Mouse (Mus musculus) liver, embryonic 16.5 days (tissue): Measurements from ENCODE around the gene Chfr. TPM values are rescaled to one million over a fixed set of nuclear protein-coding genes. Genes with fewer than 3 reads are reported as not detected.

Source experiments
- ATAC-seq: fragments of 200-750 bp; cut with Nextera tagmentation; 2 replicates; pipeline ENCODE4 v1.8.0; 2017; ENCODE audit warnings: low read depth, mild to moderate bottlenecking, moderate number of reproducible peaks, moderate library complexity
- H3K27ac ChIP-seq: fragments of 300-500 bp; sonication (generic); 2 replicates; pipeline ENCODE4 v1.5.1; 2014; ENCODE audit warnings: mild to moderate bottlenecking, low read length
- H3K27me3 ChIP-seq: fragments of 300-500 bp; sonication (generic); 2 replicates; pipeline ENCODE4 v1.6.1; 2014; ENCODE audit warnings: low read depth, low read length, mixed read lengths; ENCODE audit not compliant: control insufficient read depth, insufficient read depth
- H3K36me3 ChIP-seq: fragments of 300-500 bp; sonication (generic); 2 replicates; pipeline ENCODE4 v1.6.1; 2014; ENCODE audit warnings: mild to moderate bottlenecking; ENCODE audit not compliant: control insufficient read depth, insufficient read depth
- H3K4me1 ChIP-seq: fragments of 300-500 bp; sonication (generic); 2 replicates; pipeline ENCODE4 v1.6.1; 2014; ENCODE audit warnings: low read depth, low read length, mixed read lengths; ENCODE audit not compliant: control insufficient read depth
- H3K4me2 ChIP-seq: fragments of 300-500 bp; sonication (generic); 2 replicates; pipeline ENCODE4 v1.6.1; 2014; ENCODE audit warnings: low read depth, low read length, mixed read lengths
- H3K4me3 ChIP-seq: fragments of 300-500 bp; sonication (generic); 2 replicates; pipeline ENCODE4 v1.5.1; 2014; ENCODE audit warnings: low read depth, mild to moderate bottlenecking, low read length
- H3K9ac ChIP-seq: fragments of 300-500 bp; sonication (generic); 2 replicates; pipeline ENCODE4 v1.6.1; 2014; ENCODE audit warnings: low read depth, low read length
- H3K9me3 ChIP-seq: fragments of 300-500 bp; sonication (generic); replicated peaks from 2 replicates; pipeline ENCODE4 v1.6.1; 2016; ENCODE audit warnings: low read length; ENCODE audit not compliant: control insufficient read depth
- WGBS: fragments of 180-500 bp; shearing (Covaris S2); extraction: QIAGEN DNeasy Blood & Tissue Kit; methylation state at CpG from one replicate; pipeline ENCODE4 v1.1.7; 2014; ENCODE audit not compliant: insufficient replicate concordance; 5-methylcytosine and 5-hydroxymethylcytosine counted together
- polyA plus RNA-seq: library from polyadenylated mRNA; unstranded; fragments of >200 nt; fragmentation: Nextera tagmentation; extraction: Ambion mirVana; gene quantifications from 2 replicates; pipeline ENCODE4 v1.2.1, GENCODE M21; 2015

The Chfr gene
- polyA plus RNA-seq, 1 experiment from 2014 or later = 18.0 TPM

- Histone ChIP-seq H3K27me3 (peaks cover 18% of the 10 kb centered on the region), H3K9me3 (no peaks in the 10 kb centered on the region), H3K9ac (no peak overlapping the region), H3K4me1 (peaks cover 14% of the 10 kb centered on the region), H3K4me2 (peak overlapping the region; percentile 58), H3K4me3 (peak overlapping the region; percentile 43), H3K36me3 (peaks cover 31% of the 10 kb centered on the region), H3K27ac (no peak overlapping the region)
- 1% methylated on average over 36 of the region's 37 CpGs for WGBS
- peak; percentile 14; the same call in 1 of the 2 replicates for ATAC-seq
Observed at GRCm38 (mm10) chr5:110100921-110101631, 34.6 kb upstream of the Chfr start.

- peak overlapping the region; percentile 43 for H3K4me3 ChIP-seq
- 12% methylated on average over 34 of the region's 34 CpGs for WGBS
Observed at GRCm38 (mm10) chr5:110101716-110102347, 33.8 kb upstream of the Chfr start.

GRCm38 (mm10) chr5:110102429-110102828 is 33.2 kb upstream of the Chfr start:
- H3K4me1 ChIP-seq = peaks cover 23% of the 10 kb centered on the region
- no peak for ATAC-seq
- no peak overlapping the region for H3K4me3 ChIP-seq
- 0 out of 2 replicates have a peak overlapping the region, but pooled peaks have one; percentile 58 for H3K4me2 ChIP-seq
- H3K36me3 ChIP-seq = peaks cover 31% of the 10 kb centered on the region
- peaks cover 18% of the 10 kb centered on the region for H3K27me3 ChIP-seq
- 76% methylated on average over 13 of the region's 13 CpGs for WGBS
- H3K9me3 ChIP-seq = no peaks in the 10 kb centered on the region
- no peak overlapping the region for H3K27ac ChIP-seq
- H3K9ac ChIP-seq = no peak overlapping the region

More at GRCm38 (mm10) chr5:110101716-110102347, 33.8 kb upstream of the Chfr start:
- Histone ChIP-seq H3K27ac (no peak overlapping the region), H3K27me3 (peaks cover 18% of the 10 kb centered on the region), H3K4me1 (peaks cover 18% of the 10 kb centered on the region), H3K36me3 (peaks cover 31% of the 10 kb centered on the region), H3K9me3 (no peaks in the 10 kb centered on the region), H3K4me2 (peak overlapping the region; percentile 58), H3K9ac (no peak overlapping the region)
- peak; percentile 3; the same call in 1 of the 2 replicates for ATAC-seq

- H3K27me3 ChIP-seq = peaks cover 18% of the 10 kb centered on the region
- WGBS = 83% methylated on average over 19 of the region's 19 CpGs
- H3K4me2 ChIP-seq = no peak overlapping the region
- H3K9ac ChIP-seq = no peak overlapping the region
- H3K36me3 ChIP-seq = peaks cover 31% of the 10 kb centered on the region
- no peak overlapping the region for H3K27ac ChIP-seq
- no peaks in the 10 kb centered on the region for H3K9me3 ChIP-seq
- peaks cover 23% of the 10 kb centered on the region for H3K4me1 ChIP-seq
- ATAC-seq = no peak
- H3K4me3 ChIP-seq = no peak overlapping the region
Observed at GRCm38 (mm10) chr5:110102853-110103625, 32.6 kb upstream of the Chfr start.

GRCm38 (mm10) chr5:110103901-110104615 is 31.6 kb upstream of the Chfr start:
- Histone ChIP-seq H3K36me3 (peaks cover 31% of the 10 kb centered on the region), H3K9me3 (no peaks in the 10 kb centered on the region), H3K4me1 (peaks cover 28% of the 10 kb centered on the region), H3K27me3 (peaks cover 18% of the 10 kb centered on the region), H3K4me3 (no peak overlapping the region), H3K27ac (no peak overlapping the region), H3K9ac (no peak overlapping the region), H3K4me2 (no peak overlapping the region)
- 83% methylated on average over 27 of the region's 27 CpGs for WGBS
- no peak for ATAC-seq

- no peak overlapping the region for H3K4me2 ChIP-seq
- WGBS = 85% methylated on average over 36 of the region's 36 CpGs
- H3K4me1 ChIP-seq = peaks cover 28% of the 10 kb centered on the region
- no peak overlapping the region for H3K27ac ChIP-seq
- no peak overlapping the region for H3K9ac ChIP-seq
- H3K9me3 ChIP-seq = no peaks in the 10 kb centered on the region
- H3K36me3 ChIP-seq = peaks cover 31% of the 10 kb centered on the region
- no peak overlapping the region for H3K4me3 ChIP-seq
- no peak for ATAC-seq
- H3K27me3 ChIP-seq = peaks cover 18% of the 10 kb centered on the region
Observed at GRCm38 (mm10) chr5:110104616-110105380, 30.8 kb upstream of the Chfr start.

- ATAC-seq = no peak
- Histone ChIP-seq H3K36me3 (peaks cover 31% of the 10 kb centered on the region), H3K4me1 (peaks cover 25% of the 10 kb centered on the region), H3K27me3 (peaks cover 4% of the 10 kb centered on the region), H3K9ac (no peak overlapping the region), H3K4me3 (no peak overlapping the region; the same call in 1 of the 2 replicates), H3K9me3 (no peaks in the 10 kb centered on the region), H3K27ac (no peak overlapping the region), H3K4me2 (peak overlapping the region; percentile 93)
- 92% methylated on average over 26 of the region's 26 CpGs for WGBS
Observed at GRCm38 (mm10) chr5:110106140-110106871, 29.3 kb upstream of the Chfr start.
